Mouse (Mus musculus): Measurements from ENCODE around the gene Il21r. TPM values are rescaled to one million over a fixed set of nuclear protein-coding genes. Genes with fewer than 3 reads are reported as not detected.

Gene Il21r
- polyA plus RNA-seq, 1 experiment: not detected

GRCm38 (mm10) chr7:125638376-125638775 lies 35.1 kb downstream of the Il21r start:
- TF ChIP-seq GATA1 (IDR thresholded peaks at IDR 0.05; ENCODE audit: low read length): no peak

GRCm38 (mm10) chr7:125638870-125639386 lies 35.7 kb downstream of the Il21r start:
- TF ChIP-seq GATA1 (IDR thresholded peaks at IDR 0.05; ENCODE audit: low read length): no peak

GRCm38 (mm10) chr7:125643880-125644279 lies 40.7 kb downstream of the Il21r start:
- no peak for TF ChIP-seq GATA1 (IDR thresholded peaks at IDR 0.05; ENCODE audit: low read length)

GRCm38 (mm10) chr7:125645413-125645812 lies 42.2 kb downstream of the Il21r start:
- no peak for TF ChIP-seq GATA1 (IDR thresholded peaks at IDR 0.05; ENCODE audit: low read length)

- no peak for TF ChIP-seq GATA1 (IDR thresholded peaks at IDR 0.05; ENCODE audit: low read length)
Measured at GRCm38 (mm10) chr7:125649013-125649412, 45.8 kb downstream of the Il21r start.

GRCm38 (mm10) chr7:125657511-125657910 lies 54.3 kb downstream of the Il21r start:
- TF ChIP-seq GATA1 (IDR thresholded peaks at IDR 0.05; ENCODE audit: low read length): no peak

GRCm38 (mm10) chr7:125663654-125664053 lies 60.4 kb downstream of the Il21r start:
- no peak for TF ChIP-seq GATA1 (IDR thresholded peaks at IDR 0.05; ENCODE audit: low read length)

GRCm38 (mm10) chr7:125670865-125671264 lies 67.6 kb downstream of the Il21r start:
- TF ChIP-seq GATA1 (IDR thresholded peaks at IDR 0.05; ENCODE audit: low read length): no peak

GRCm38 (mm10) chr7:125671396-125671795 lies 68.2 kb downstream of the Il21r start:
- no peak for TF ChIP-seq GATA1 (IDR thresholded peaks at IDR 0.05; ENCODE audit: low read length)

- TF ChIP-seq GATA1 (IDR thresholded peaks at IDR 0.05; ENCODE audit: low read length): no peak
Measured at GRCm38 (mm10) chr7:125674916-125675315, 71.7 kb downstream of the Il21r start.

- no peak for TF ChIP-seq GATA1 (IDR thresholded peaks at IDR 0.05; ENCODE audit: low read length)
Measured at GRCm38 (mm10) chr7:125678756-125679155, 75.5 kb downstream of the Il21r start.

GRCm38 (mm10) chr7:125679936-125680335 lies 76.7 kb downstream of the Il21r start:
- TF ChIP-seq GATA1 (IDR thresholded peaks at IDR 0.05; ENCODE audit: low read length): no peak

Other genes starting within 250 kb of the Il21r start
- 4.4 and 5.5 TPM in 2 replicates for gene Kdm8, start 158.8 kb upstream of the Il21r start, polyA plus RNA-seq (2012)
- 11.4 and 13.6 TPM in 2 replicates for gene Nsmce1, start 111.8 kb upstream of the Il21r start, polyA plus RNA-seq (2012)
- gene Il4ra, start 51.3 kb upstream of the Il21r start, polyA plus RNA-seq (2012): 5.3 and 6.3 TPM in 2 replicates
- gene Gtf3c1, start 104.4 kb downstream of the Il21r start, polyA plus RNA-seq (2012): 105 and 136 TPM in 2 replicates
- 3.5 and 5.1 TPM in 2 replicates for gene D430042O09Rik, start 104.5 kb downstream of the Il21r start, polyA plus RNA-seq (2012)